Mouse (Mus musculus) embryonic facial prominence, embryonic 12.5 days (tissue): Measurements from ENCODE around the gene Bcl2l11. TPM values are rescaled to one million over a fixed set of nuclear protein-coding genes. Genes with fewer than 3 reads are reported as not detected.

Experiments
- ATAC-seq: fragments of 200-750 bp; cut with Nextera tagmentation; 2 replicates; pipeline ENCODE4 v1.8.0; 2017; ENCODE audit not compliant: insufficient number of reproducible peaks, insufficient read depth, low FRiP score, low TSS enrichment
- H3K27ac ChIP-seq: fragments of 300-500 bp; sonication (generic); 2 replicates; pipeline ENCODE4 v1.5.1; 2016; ENCODE audit warnings: mild to moderate bottlenecking
- H3K27me3 ChIP-seq: fragments of 300-500 bp; sonication (generic); 2 replicates; pipeline ENCODE4 v1.6.1; 2016; ENCODE audit warnings: mild to moderate bottlenecking, moderate library complexity
- H3K36me3 ChIP-seq: fragments of 300-500 bp; sonication (generic); 2 replicates; pipeline ENCODE4 v1.6.1; 2016; ENCODE audit warnings: mild to moderate bottlenecking
- H3K4me1 ChIP-seq: fragments of 300-500 bp; sonication (generic); 2 replicates; pipeline ENCODE4 v1.6.1; 2016
- H3K4me2 ChIP-seq: fragments of 300-500 bp; sonication (generic); replicated peaks from 2 replicates; pipeline ENCODE4 v1.6.1; 2016; ENCODE audit warnings: mild to moderate bottlenecking, moderate library complexity
- H3K4me3 ChIP-seq: fragments of 300-500 bp; sonication (generic); 2 replicates; pipeline ENCODE4 v1.5.1; 2016; ENCODE audit warnings: mild to moderate bottlenecking
- H3K9ac ChIP-seq: fragments of 300-500 bp; sonication (generic); 2 replicates; pipeline ENCODE4 v1.6.1; 2016; ENCODE audit warnings: mild to moderate bottlenecking, moderate library complexity
- H3K9me3 ChIP-seq: fragments of 300-500 bp; sonication (generic); 2 replicates; pipeline ENCODE4 v1.6.1; 2016; ENCODE audit warnings: mild to moderate bottlenecking, moderate library complexity
- WGBS: fragments of 180-500 bp; shearing (Covaris S2); methylation state at CpG from one replicate; pipeline ENCODE4 v1.1.7; 2016; 5-methylcytosine and 5-hydroxymethylcytosine counted together
- polyA plus RNA-seq: library from polyadenylated mRNA; unstranded; fragments of >200 nt; fragmentation: Nextera tagmentation; extraction: Ambion mirVana; gene quantifications from 2 replicates; pipeline ENCODE4 v1.2.1, GENCODE M21; 2016

Gene Bcl2l11
- polyA plus RNA-seq: 30.3 and 33.7 TPM in 2 replicates

DNA sequence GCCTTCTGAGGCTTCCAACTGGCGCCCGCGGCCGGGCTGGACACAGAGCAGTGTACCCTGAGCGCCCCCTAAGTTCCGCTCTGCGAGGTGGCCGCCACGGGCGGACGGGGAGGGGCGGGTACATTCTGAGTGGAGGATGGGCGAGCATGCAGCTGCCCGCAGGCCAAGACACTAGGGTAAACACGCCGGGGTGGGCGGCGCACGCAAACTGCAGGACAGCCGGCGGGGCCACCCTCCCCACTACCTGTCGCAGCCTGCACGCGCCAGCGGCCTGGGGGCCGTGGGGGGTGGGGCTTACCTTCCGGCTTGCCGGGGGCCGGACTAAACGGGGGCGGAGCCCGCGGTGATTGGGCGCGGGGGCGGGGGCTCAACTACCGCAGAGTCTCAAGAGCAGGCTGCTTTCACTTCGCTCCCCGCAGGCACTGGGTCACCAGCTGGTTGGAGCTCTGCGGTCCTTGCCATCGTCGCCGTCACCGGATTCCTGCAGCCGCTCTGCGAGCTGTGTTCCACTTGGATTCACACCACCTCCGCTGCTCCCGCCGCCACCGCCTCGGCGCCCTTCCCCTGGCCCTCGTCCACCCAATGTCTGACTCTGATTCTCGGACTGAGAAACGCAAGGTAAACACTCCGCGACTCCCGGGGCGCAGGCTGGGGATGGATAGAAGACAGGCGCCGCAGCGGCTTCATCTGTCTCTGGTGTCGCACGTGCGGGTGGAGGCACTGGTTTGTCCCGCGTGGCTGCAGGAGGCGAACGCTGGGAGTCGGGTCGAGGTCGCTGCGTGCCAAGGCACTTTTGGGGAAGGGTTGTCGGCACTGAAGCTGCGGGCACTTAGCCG, at the start of gene Bcl2l11:
Gene Bcl2l11 (plus strand): TSS at position 404 of the 836 bp plus-strand sequence.
- peak; percentile 82 for ATAC-seq
- peaks cover 29% of the 10 kb centered on the region for H3K27me3 ChIP-seq
- H3K27ac ChIP-seq: peak within 1 kb of the TSS; percentile 92
- peak within 1 kb of the TSS; percentile 78 for H3K9ac ChIP-seq
- peak within 1 kb of the TSS; percentile 79 for H3K4me3 ChIP-seq
- peaks cover 4% of the 10 kb centered on the region; the same call in 1 of the 2 replicates for H3K36me3 ChIP-seq
- no peaks in the 10 kb centered on the region for H3K9me3 ChIP-seq
- peak within 1 kb of the TSS; percentile 97 for H3K4me2 ChIP-seq
- under 1% methylated on average over 75 of the region's 76 CpGs for WGBS
- peaks cover 43% of the 10 kb centered on the region for H3K4me1 ChIP-seq

DNA sequence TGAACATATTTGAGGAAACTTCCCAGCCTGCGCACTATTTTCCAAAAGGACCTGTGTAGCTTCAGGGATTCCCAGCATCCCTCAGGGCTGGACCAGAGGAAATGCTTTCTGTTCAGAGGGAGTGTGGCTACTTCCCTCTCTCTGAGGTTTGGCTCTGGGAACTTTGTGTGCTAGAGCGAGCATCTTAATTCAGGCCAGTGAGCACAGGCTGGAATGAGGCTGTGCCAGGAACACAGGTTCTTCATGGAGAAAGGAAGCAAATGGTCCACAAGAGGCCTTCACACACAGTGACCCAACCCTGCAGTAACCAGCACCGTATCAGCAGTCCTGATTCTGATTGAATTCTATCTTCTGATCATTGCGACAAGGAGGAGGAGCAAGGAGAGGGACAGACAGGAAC, 48.9 kb upstream of the Bcl2l11 start:
- Histone ChIP-seq H3K4me2 (no peak overlapping the region), H3K27me3 (no peaks in the 10 kb centered on the region), H3K27ac (no peak overlapping the region), H3K4me3 (no peak overlapping the region), H3K4me1 (peaks cover 5% of the 10 kb centered on the region), H3K9me3 (no peaks in the 10 kb centered on the region), H3K9ac (no peak overlapping the region), H3K36me3 (no peaks in the 10 kb centered on the region)
- no peak for ATAC-seq
- WGBS: 80% methylated on average over 4 of the region's 4 CpGs

DNA sequence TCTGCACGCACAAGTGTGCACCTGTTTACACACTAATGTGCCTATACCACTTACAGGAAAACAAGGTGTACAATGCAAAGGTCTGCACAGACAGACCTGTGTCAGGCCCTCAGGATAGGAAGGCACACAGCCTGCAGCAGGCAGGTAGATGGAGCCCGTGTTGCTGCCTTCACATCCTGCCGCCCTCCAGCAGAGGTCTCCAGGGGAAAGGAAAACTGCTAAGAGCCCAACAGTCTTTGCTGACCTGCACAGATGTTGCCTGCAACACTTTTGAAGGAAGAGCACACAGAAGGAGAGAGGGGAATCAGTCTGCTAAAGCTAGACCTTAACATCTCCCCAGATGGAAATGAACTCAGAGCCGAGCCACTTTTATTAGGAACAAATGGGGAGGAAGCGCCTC, 47.0 kb upstream of the Bcl2l11 start:
- H3K36me3 ChIP-seq: no peaks in the 10 kb centered on the region
- H3K9me3 ChIP-seq: no peaks in the 10 kb centered on the region
- H3K4me1 ChIP-seq: peaks cover 5% of the 10 kb centered on the region
- H3K9ac ChIP-seq: no peak overlapping the region
- H3K4me3 ChIP-seq: no peak overlapping the region
- H3K27me3 ChIP-seq: no peaks in the 10 kb centered on the region
- 36% methylated on average over 5 of the region's 5 CpGs for WGBS
- no peak overlapping the region for H3K4me2 ChIP-seq
- H3K27ac ChIP-seq: no peak overlapping the region
- ATAC-seq: 0 out of 2 replicates have a peak, but pooled peaks have one; percentile 22

DNA sequence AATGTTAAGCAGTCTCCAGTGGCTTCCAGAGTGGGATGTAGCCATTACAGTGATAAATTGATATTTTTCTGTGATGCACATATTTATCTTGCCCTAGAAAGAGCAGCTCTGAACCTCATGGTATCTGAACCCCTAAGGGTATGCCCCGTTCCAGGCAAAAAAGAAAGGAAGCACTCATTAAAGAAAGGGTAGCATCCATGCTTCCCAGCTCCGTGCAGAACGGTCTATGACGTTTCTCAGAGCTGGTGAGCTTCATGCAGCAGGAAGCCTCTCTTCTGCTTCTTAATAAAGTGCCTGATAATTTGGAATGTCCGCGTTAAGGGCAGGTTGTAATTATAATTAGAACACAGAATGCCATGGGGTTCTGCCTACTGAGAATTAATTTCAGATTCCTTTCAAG, 46.5 kb upstream of the Bcl2l11 start:
- Histone ChIP-seq H3K9ac (no peak overlapping the region), H3K27me3 (no peaks in the 10 kb centered on the region), H3K4me3 (no peak overlapping the region), H3K27ac (no peak overlapping the region), H3K4me2 (no peak overlapping the region), H3K36me3 (no peaks in the 10 kb centered on the region), H3K9me3 (no peaks in the 10 kb centered on the region), H3K4me1 (peaks cover 5% of the 10 kb centered on the region)
- WGBS: 51% methylated on average over 6 of the region's 6 CpGs
- ATAC-seq: no peak

DNA sequence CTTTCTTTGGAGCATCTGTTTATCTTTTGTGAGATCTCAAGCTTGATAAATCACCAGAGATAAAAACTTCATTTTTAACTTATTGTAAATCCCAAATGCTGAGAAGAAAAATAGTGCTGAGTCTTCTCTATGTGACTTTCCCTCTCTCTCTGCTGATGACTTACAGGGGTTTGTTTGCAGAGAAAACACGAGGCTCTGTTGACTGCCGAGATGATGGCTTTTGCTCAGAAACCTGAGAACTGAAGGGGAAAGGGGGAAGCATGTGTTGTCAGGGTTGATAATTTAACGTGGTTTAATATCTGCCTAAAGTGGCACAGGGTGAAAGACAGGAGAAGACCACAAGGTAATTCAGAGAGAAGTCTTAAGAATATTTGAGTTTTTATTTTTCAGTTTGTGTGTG, 42.0 kb upstream of the Bcl2l11 start:
- Histone ChIP-seq H3K27me3 (no peaks in the 10 kb centered on the region), H3K36me3 (no peaks in the 10 kb centered on the region), H3K27ac (no peak overlapping the region), H3K9ac (no peak overlapping the region), H3K4me3 (no peak overlapping the region), H3K4me1 (peaks cover 2% of the 10 kb centered on the region), H3K4me2 (no peak overlapping the region), H3K9me3 (no peaks in the 10 kb centered on the region)
- ATAC-seq: no peak
- WGBS: 9% methylated on average over 3 of the region's 3 CpGs

DNA sequence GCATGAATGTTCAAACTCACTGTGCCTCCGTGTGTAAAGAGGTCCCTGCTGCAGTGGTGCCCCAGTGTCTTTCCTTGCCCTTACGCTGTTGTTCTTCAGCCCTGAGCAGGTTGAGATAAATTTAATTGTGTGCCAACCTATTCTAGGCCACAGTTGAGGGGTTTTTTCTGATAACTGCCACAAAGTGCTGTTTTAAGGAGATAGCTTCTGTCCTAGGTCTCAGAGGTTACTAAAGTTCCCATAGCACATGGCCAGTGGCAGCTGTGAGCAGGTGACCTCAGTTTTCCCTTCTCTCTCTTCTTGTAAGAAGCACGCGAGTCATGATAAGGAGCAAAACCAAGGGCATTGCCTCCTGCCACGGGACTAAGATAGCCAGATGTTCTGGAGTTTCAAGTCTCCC, 41.2 kb upstream of the Bcl2l11 start:
- H3K27me3 ChIP-seq: no peaks in the 10 kb centered on the region
- H3K36me3 ChIP-seq: no peaks in the 10 kb centered on the region
- WGBS: 88% methylated on average over 5 of the region's 5 CpGs
- no peak for ATAC-seq
- no peak overlapping the region for H3K9ac ChIP-seq
- no peak overlapping the region for H3K4me3 ChIP-seq
- H3K4me1 ChIP-seq: no peaks in the 10 kb centered on the region
- no peak overlapping the region for H3K4me2 ChIP-seq
- no peak overlapping the region for H3K27ac ChIP-seq
- no peaks in the 10 kb centered on the region for H3K9me3 ChIP-seq

DNA sequence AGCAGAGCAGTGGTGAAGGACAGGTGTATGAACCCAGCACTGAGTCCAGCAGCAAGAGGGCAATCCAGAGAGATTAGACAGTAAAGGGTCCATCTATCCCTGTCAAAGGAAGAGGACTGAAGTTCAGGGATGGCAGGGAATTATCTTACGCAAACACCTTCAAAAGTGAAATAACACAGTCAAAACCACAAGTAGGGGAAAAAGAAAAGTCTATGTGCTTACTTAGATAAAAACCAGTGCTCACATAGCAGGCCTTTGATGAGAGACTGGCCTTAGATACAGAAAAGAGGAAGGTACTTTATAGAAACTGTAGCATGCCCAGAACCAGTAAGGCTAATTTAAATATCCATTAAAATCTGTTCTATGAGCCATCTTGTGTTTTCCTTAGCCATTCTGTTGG, 40.4 kb upstream of the Bcl2l11 start:
- Histone ChIP-seq H3K9me3 (no peaks in the 10 kb centered on the region), H3K36me3 (no peaks in the 10 kb centered on the region), H3K27ac (no peak overlapping the region), H3K4me3 (no peak overlapping the region), H3K4me2 (no peak overlapping the region), H3K4me1 (no peaks in the 10 kb centered on the region), H3K27me3 (no peaks in the 10 kb centered on the region), H3K9ac (no peak overlapping the region)
- ATAC-seq: no peak
- 100% methylated on average over 1 of the region's 1 CpGs for WGBS

DNA sequence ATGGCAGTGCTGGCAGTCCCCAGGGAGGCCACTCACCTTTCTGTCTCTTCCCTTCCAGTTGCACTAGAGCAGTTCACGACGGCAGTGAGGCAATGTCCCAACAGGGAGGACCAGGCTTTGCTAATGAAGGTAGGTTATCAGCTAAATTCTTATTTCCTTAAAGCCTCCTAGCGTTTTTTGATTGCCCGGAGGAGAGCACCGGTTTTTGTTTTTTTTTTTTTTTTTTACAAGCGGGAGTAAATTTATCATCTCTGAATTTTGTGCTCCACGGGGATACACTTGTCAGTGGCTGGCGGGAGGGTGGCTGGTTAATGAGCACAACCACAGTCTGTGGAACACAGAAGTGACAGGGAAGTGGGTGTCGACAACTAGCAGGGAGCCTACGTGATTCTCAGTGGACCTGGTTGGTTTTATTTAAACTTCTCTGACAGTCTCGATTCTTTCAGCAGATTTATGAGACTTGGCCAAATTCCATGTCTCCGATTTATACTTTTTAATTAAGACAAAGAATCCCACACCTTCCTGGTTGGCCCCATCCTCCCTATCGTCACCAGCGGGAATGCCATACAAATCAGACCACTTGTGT, 39.4 kb upstream of the Bcl2l11 start:
- Histone ChIP-seq H3K36me3 (no peaks in the 10 kb centered on the region), H3K9me3 (no peaks in the 10 kb centered on the region), H3K4me2 (no peak overlapping the region), H3K27ac (no peak overlapping the region), H3K27me3 (no peaks in the 10 kb centered on the region), H3K4me3 (no peak overlapping the region), H3K4me1 (no peaks in the 10 kb centered on the region), H3K9ac (no peak overlapping the region)
- 77% methylated on average over 14 of the region's 14 CpGs for WGBS
- ATAC-seq: no peak

DNA sequence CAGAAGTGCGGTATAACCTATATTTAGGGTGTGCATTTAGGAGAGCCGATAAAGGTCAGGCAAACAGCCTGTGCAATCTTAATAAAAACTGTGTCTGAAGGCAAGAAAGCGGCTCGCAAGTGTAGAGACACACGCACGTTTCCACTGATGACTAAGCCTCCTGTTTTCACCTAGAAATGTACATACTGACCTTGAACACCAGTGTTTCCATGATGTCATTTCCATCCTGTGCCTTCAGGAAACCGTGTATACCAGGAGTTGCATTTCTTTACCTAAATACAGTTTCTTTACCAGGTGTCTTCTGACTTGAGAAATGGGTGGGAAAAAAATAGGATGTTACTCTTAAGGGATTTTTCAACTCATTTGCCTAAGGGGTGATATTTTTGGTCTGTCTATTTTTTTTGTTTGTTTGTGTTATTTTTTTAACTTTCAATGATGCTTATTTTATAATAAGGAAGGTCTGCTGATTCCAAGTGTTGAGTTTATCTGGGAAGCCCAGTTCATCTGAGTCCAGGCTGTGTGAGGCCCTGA, 38.8 kb upstream of the Bcl2l11 start:
- Histone ChIP-seq H3K4me2 (no peak overlapping the region), H3K4me3 (no peak overlapping the region), H3K36me3 (no peaks in the 10 kb centered on the region), H3K27me3 (no peaks in the 10 kb centered on the region), H3K4me1 (no peaks in the 10 kb centered on the region), H3K9me3 (no peaks in the 10 kb centered on the region), H3K9ac (no peak overlapping the region), H3K27ac (no peak overlapping the region)
- 80% methylated on average over 7 of the region's 7 CpGs for WGBS
- no peak for ATAC-seq

DNA sequence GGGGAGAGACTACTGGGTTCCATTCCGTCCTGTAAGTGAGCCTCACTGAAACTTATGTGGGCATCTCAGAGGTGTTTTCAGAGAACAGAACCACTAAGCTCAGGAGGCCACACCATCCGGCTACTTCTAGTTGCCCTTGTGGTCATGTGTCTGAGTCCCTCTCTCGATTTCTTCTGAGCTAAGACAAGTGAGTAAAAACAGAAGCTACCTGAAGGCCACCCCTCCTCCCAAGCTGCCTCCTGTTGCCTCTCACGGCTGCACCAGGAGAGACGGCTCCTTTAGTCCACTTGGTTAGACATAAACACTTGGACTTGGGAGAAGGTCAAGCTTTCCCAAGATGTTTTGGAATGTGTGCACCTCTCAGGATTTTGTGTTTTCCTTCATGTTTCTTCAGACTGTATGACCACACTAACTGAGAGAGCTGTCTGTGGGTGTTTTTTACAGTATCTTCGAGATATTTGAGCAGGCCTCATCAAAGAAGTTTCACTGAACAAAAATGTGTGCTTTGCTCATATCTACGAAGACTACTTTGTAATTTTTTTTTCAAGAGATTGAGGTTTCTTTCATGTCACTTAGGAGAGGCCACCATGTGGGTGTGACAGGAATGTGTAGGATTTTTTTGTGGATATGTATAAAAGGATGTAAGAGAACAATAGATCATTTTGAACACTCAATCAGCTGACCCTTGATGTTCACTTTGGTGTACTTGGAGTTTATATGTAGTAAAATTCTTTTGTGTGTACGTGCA, 37.9 kb upstream of the Bcl2l11 start:
- ATAC-seq: no peak
- H3K27me3 ChIP-seq: no peaks in the 10 kb centered on the region
- WGBS: 82% methylated on average over 8 of the region's 8 CpGs

DNA sequence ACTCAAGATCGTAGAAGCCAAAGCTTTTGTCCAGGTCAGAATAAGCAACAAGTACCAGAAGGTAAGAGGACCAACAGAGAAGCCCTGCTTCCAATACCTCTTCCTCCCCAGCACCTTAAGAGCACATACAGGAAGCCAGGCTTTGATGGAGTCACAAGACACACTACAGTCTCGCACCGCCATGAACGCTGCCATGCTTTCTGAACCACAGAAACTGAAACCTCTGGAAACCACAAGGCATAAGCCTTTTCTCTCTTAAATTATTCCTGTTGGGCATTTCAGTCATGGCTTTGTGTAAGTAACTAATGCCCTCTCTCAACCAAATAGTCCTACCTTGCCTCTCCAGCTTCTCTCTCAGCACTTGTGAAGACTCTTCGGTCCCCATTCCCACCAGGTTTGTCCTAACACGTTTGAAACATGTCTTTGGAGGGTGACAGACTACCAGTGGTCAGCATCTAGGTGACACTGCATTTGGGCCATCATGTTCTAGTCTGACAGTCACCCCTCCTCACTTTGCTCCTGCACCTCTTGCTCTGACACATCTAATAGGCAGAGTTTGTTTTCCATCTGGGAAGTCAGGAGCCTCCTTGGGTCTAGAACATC, 35.5 kb upstream of the Bcl2l11 start:
- 88% methylated on average over 6 of the region's 6 CpGs for WGBS
- no peaks in the 10 kb centered on the region for H3K4me1 ChIP-seq
- no peak overlapping the region for H3K4me2 ChIP-seq
- no peak overlapping the region for H3K27ac ChIP-seq
- no peaks in the 10 kb centered on the region for H3K9me3 ChIP-seq
- H3K4me3 ChIP-seq: no peak overlapping the region
- no peaks in the 10 kb centered on the region for H3K27me3 ChIP-seq
- no peak overlapping the region for H3K9ac ChIP-seq
- ATAC-seq: no peak
- no peaks in the 10 kb centered on the region for H3K36me3 ChIP-seq

More for the DNA sequence above, 37.9 kb upstream of the Bcl2l11 start:
- no peaks in the 10 kb centered on the region for H3K36me3 ChIP-seq
- no peaks in the 10 kb centered on the region for H3K4me1 ChIP-seq
- H3K9ac ChIP-seq: no peak overlapping the region
- H3K4me3 ChIP-seq: no peak overlapping the region
- H3K27ac ChIP-seq: no peak overlapping the region
- no peak overlapping the region for H3K4me2 ChIP-seq
- no peaks in the 10 kb centered on the region for H3K9me3 ChIP-seq
